Mouse (Mus musculus) megakaryocyte-erythroid progenitor cell, adult 5 weeks (primary cell): Measurements from ENCODE around the gene Ap2b1. TPM values are rescaled to one million over a fixed set of nuclear protein-coding genes. Genes with fewer than 3 reads are reported as not detected.

Experiments
- polyA plus RNA-seq: library from polyadenylated mRNA; stranded (reverse); fragments of >175 nt; gene quantifications from 2 replicates; pipeline ENCODE4 v1.2.3, GENCODE M21; 2012

The Ap2b1 gene
- 18.7 and 20.2 TPM in 2 replicates for polyA plus RNA-seq

GRCm38 (mm10) chr11:83298225-83299195 lies at the start of gene Ap2b1:
Ap2b1 (plus strand) TSS chr11:83299024.

DNA sequence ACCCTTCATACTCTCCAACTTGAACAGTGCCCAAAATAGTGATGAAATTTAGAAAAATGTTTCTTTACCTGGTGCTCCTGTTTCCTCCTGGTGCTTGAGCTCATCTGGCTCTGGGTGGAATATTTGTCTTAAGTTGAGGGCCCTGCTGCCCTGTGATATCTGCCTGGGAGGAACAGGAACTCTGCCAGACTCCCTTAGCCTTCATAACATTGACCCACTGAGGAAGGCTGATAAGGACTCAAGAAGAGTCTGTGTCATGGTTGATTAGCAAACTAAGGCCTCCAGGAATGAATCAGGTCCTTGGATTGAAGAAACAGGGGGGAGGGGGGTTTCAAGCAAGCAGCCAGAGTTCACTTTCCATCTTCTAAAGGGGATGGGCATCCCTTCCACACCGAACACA lies 12.3 kb upstream of the Ap2b1 start, which contains the start of gene Slfn14:
TSS of gene Slfn14 (minus strand) at position 161 of the 400 bp plus-strand sequence.

GRCm38 (mm10) chr11:83302526-83303251 lies 3.9 kb downstream of the Ap2b1 start, which contains the start of gene Pex12:
Pex12 (minus strand) TSS chr11:83302586.

GRCm38 (mm10) chr11:83409087-83409754 lies 110.4 kb downstream of the Ap2b1 start, which contains the start of gene Rasl10b:
Rasl10b (plus strand) TSS chr11:83409137.

DNA sequence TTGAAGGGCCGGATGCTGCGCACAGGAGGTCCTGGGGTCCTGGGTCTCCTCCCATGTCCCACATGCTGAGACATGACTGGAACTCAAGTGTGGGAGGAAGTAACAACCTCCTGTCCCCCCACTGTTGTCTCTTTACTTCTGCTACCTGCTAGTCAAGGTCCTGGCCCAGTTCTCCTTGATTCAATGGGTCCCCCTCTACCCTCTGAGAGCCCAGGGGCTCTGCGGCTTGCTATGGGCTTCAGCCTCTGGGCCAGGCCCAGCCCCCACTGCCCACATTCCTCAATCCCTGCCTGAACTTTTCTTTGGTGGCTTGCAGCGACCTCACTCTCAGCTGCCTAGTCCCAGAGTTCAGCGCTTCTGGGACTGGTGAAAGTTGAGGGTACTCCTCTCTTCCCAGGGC lies 130.5 kb downstream of the Ap2b1 start, which contains the start of gene Gas2l2:
TSS of gene Gas2l2 (minus strand) at position 101 of the 400 bp plus-strand sequence.

GRCm38 (mm10) chr11:83437377-83437776 lies 138.6 kb downstream of the Ap2b1 start, which contains the start of gene 1700020L24Rik:
1700020L24Rik (plus strand) TSS chr11:83437677.

Other genes with a start within 250 kb of the Ap2b1 start
- 2.8 and 5.3 TPM in 2 replicates for gene Slfn2, start 233.9 kb upstream of the Ap2b1 start, polyA plus RNA-seq
- 0.15 and 0.57 TPM in 2 replicates for gene Slfn1, start 182.2 kb upstream of the Ap2b1 start, polyA plus RNA-seq
- 0.51 and 0.84 TPM in 2 replicates for gene Slfn4, start 123.8 kb upstream of the Ap2b1 start, polyA plus RNA-seq
- 0.42 and 0.65 TPM in 2 replicates for gene Slfn3, start 107.7 kb upstream of the Ap2b1 start, polyA plus RNA-seq
- gene Slfn14, start 12.3 kb upstream of the Ap2b1 start, polyA plus RNA-seq, result 0.04 TPM in 1 of 2 replicates, not detected in the other
- gene Pex12, start 3.6 kb downstream of the Ap2b1 start, polyA plus RNA-seq, result 3.7 TPM in 2 replicates
- gene Rasl10b, start 110.1 kb downstream of the Ap2b1 start, polyA plus RNA-seq, result 0.09 TPM in 1 of 2 replicates, not detected in the other
- gene Gas2l2, start 130.4 kb downstream of the Ap2b1 start, polyA plus RNA-seq, result 0.14 and 0.16 TPM in 2 replicates
- 42.9 and 59.0 TPM in 2 replicates for gene 1700020L24Rik, start 138.7 kb downstream of the Ap2b1 start, polyA plus RNA-seq
- 6.5 and 12.1 TPM in 2 replicates for gene Mmp28, start 164.0 kb downstream of the Ap2b1 start, polyA plus RNA-seq
- gene Taf15, start 174.1 kb downstream of the Ap2b1 start, polyA plus RNA-seq, result 184 and 301 TPM in 2 replicates
- 0.02 TPM in 1 of 2 replicates, not detected in the other for gene Heatr9, start 223.2 kb downstream of the Ap2b1 start, polyA plus RNA-seq
- gene Ccl5, start 231.5 kb downstream of the Ap2b1 start, polyA plus RNA-seq, result 15.6 and 16.3 TPM in 2 replicates